Mouse (Mus musculus): ENCODE data around the gene Elovl3. TPM values are rescaled to one million over a fixed set of nuclear protein-coding genes. Genes with fewer than 3 reads are reported as not detected.

Elovl3 gene
- polyA plus RNA-seq, 1 experiment, result 0.37 TPM

DNA sequence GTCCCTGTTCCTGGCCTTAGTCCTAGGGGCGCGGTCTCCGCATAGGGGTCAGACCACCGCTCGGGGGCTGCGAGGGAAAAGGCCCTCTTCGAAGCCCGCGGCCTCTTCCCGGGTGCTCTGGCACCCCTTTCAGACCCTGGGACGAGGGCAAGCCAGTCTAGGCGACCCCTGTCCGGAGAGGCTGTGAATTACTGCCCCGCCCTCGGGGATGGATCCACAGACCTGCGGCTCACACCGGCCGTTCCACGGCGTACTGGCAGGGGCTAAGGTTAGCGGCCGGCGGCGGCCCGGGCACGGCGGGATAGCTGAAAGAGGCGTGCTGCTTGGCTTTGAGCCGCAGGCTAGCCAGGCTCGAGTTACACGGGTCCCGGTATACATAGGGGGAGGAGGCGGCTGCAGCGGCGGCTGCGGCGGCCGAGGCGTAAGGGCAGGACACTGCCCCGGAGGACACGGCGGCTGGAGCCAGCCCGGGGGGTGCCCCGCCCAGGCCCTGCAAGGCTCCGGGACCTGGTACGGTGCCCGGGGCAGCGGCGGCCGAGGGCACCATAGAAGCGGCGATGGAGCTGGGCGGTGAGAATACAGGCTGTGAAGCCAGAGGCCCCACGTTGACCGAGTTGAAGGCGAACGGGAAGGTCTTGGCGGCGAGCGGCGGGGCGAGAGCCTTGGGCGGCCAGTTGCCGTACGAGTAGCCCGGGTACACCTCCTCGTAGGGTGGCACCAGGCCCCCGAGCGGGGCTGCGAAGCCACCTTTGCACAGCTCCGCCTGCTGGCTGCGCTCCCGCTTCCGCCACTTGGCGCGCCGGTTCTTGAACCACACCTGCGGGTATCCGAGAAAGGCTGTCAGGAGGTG, 4.3 kb downstream of the Elovl3 start:
- no peaks in the 10 kb centered on the region for H3K36me3 ChIP-seq (ENCODE audit: control insufficient read depth, insufficient read depth)
- no peaks in the 10 kb centered on the region for H3K27me3 ChIP-seq (ENCODE audit: control insufficient read depth, insufficient read depth, insufficient read length)
- TF ChIP-seq FOSL1 (IDR thresholded peaks at IDR 0.05; ENCODE audit: insufficient read depth, low read length, poor library complexity, severe bottlenecking) (no peak), CTCF (IDR thresholded peaks at IDR 0.05; ENCODE audit: control insufficient read depth, insufficient read depth, insufficient read length) (no peak), CEBPB (IDR thresholded peaks at IDR 0.05; ENCODE audit: low read depth) (no peak), MYOG (IDR thresholded peaks at IDR 0.05; ENCODE audit: control insufficient read depth, extremely low read depth, insufficient read length) (no peak)
- peak overlapping the region; percentile 48 for H3ac ChIP-seq (ENCODE audit: control insufficient read depth, insufficient read length, low read depth)
- H3K79me3 ChIP-seq (ENCODE audit: low read depth), result no peaks in the 10 kb centered on the region
- H3K79me2 ChIP-seq (ENCODE audit: control insufficient read depth, insufficient read depth), result no peaks in the 10 kb centered on the region
- H3K4me3 ChIP-seq (ENCODE audit: insufficient read depth, poor library complexity, severe bottlenecking), result no peak overlapping the region

DNA sequence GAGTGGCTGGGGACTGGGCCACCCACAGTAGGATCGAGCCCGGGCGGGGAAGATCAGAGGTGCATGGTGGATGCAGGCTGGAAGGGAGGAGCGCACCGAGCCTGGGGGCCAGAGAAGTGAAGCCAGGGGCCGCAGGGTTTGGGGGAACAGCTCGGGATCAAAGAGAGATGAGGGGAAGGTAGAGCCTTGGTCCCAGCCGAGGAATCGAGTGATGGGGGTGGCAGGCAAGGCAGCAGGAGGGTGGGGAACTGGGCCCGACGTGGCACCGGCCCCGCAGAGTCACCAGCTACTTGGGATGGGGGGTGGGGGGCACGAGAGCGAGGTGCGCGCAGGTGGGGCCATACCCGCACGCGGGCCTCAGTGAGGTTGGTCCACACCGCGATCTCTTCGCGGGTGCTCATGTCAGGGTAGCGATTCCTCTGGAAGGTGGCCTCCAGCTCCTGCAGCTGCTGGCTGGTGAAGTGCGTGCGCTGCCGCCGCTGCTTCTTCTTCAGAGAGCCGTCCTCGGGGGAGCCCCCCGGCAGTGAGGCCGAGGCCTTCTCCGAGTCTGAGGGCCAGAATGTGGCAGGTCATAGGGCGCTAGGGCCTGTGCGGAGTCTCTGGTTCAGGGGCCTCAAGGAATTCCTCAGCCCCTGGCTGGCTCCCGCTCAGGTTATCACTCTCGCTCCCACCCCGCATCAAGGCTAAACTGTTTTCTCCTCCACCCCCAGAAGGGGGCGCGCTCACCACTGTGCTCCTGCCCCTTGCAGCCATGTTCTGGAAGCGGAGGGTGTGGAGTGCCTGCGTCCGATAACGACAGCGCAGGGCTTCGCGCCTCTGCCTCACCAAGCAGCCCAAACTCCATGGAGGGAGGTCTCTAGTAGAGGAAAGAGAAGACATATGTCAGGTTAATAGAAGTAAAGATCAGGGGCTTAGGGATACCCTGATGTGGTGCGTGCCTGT, 5.2 kb downstream of the Elovl3 start:
- Histone ChIP-seq H3ac (ENCODE audit: control insufficient read depth, insufficient read length, low read depth) (no peak overlapping the region), H3K79me3 (ENCODE audit: low read depth) (no peaks in the 10 kb centered on the region), H3K27me3 (ENCODE audit: control insufficient read depth, insufficient read depth, insufficient read length) (no peaks in the 10 kb centered on the region), H3K36me3 (ENCODE audit: control insufficient read depth, insufficient read depth) (no peaks in the 10 kb centered on the region), H3K79me2 (ENCODE audit: control insufficient read depth, insufficient read depth) (no peaks in the 10 kb centered on the region), H3K4me3 (ENCODE audit: insufficient read depth, poor library complexity, severe bottlenecking) (no peak overlapping the region)
- TF ChIP-seq CTCF (IDR thresholded peaks at IDR 0.05; ENCODE audit: control insufficient read depth, insufficient read depth, insufficient read length) (peak; percentile 14), MYOD1 (IDR thresholded peaks at IDR 0.05; ENCODE audit: control insufficient read depth, insufficient read length, low read depth) (no peak)

DNA sequence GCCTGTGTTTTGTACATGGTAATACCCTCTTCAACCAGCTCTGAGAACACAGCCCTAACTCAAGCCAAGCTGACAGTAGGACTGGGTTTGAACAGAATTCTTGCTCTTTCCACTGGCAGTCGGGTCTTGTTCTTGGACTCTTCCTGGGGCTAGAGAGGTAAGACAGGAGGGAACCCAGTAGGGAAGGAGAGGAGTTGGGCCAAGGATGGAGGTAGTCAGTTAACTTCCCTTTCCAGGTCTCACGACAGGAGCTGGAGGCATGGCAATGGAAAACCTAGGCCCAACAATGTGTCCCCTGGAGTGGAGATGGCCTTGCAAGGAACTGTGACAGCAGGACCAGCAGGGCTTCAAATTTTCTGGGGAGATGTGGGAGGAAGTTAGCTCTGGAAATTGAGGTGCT, 8.6 kb downstream of the Elovl3 start:
- H3ac ChIP-seq (ENCODE audit: control insufficient read depth, insufficient read length, low read depth), result no peak overlapping the region
- TF ChIP-seq USF1 (IDR thresholded peaks at IDR 0.05; ENCODE audit: low read depth), result no peak
- no peak for TF ChIP-seq MYOD1 (IDR thresholded peaks at IDR 0.05; ENCODE audit: control insufficient read depth, insufficient read length, low read depth)
- no peak for TF ChIP-seq CEBPB (IDR thresholded peaks at IDR 0.05; ENCODE audit: low read depth)
- TF ChIP-seq MYOG (IDR thresholded peaks at IDR 0.05; ENCODE audit: control insufficient read depth, extremely low read depth, insufficient read length), result no peak
- no peak for TF ChIP-seq CTCF (IDR thresholded peaks at IDR 0.05; ENCODE audit: control insufficient read depth, insufficient read depth, insufficient read length)
- no peaks in the 10 kb centered on the region for H3K36me3 ChIP-seq (ENCODE audit: control insufficient read depth, insufficient read depth)
- H3K27me3 ChIP-seq (ENCODE audit: control insufficient read depth, insufficient read depth, insufficient read length), result no peaks in the 10 kb centered on the region
- H3K79me3 ChIP-seq (ENCODE audit: low read depth), result no peaks in the 10 kb centered on the region
- H3K4me3 ChIP-seq (ENCODE audit: insufficient read depth, poor library complexity, severe bottlenecking), result no peak overlapping the region
- H3K79me2 ChIP-seq (ENCODE audit: control insufficient read depth, insufficient read depth), result no peaks in the 10 kb centered on the region

DNA sequence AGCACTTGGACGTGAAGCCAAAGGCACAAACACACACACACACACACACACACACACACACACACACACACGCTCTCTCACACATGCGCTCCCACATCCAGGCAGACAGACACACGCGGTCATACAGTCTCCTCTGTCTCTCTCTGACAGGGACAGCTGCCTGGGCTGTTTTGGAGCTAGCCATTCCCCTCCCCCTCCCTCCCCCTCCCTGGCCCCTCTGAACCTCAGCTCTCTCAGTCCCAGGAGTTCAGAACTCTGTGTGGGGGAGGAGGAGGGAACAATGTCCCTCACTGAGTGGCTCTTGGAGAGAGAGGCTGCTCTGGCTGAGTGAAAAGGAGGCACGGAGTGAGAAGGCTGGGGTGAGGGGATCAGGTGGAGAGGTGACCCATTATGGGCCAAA, 9.4 kb downstream of the Elovl3 start:
- H3K4me3 ChIP-seq (ENCODE audit: insufficient read depth, poor library complexity, severe bottlenecking), result no peak overlapping the region
- no peaks in the 10 kb centered on the region for H3K79me2 ChIP-seq (ENCODE audit: control insufficient read depth, insufficient read depth)
- H3K27me3 ChIP-seq (ENCODE audit: control insufficient read depth, insufficient read depth, insufficient read length), result no peaks in the 10 kb centered on the region
- H3K36me3 ChIP-seq (ENCODE audit: control insufficient read depth, insufficient read depth), result no peaks in the 10 kb centered on the region
- TF ChIP-seq CTCF (IDR thresholded peaks at IDR 0.05; ENCODE audit: control insufficient read depth, insufficient read depth, insufficient read length) (no peak), USF1 (IDR thresholded peaks at IDR 0.05; ENCODE audit: low read depth) (no peak), FOSL1 (IDR thresholded peaks at IDR 0.05; ENCODE audit: insufficient read depth, low read length, poor library complexity, severe bottlenecking) (no peak), CEBPB (IDR thresholded peaks at IDR 0.05; ENCODE audit: low read depth) (no peak), MYOG (IDR thresholded peaks at IDR 0.05; ENCODE audit: control insufficient read depth, extremely low read depth, insufficient read length) (no peak), MAX (IDR thresholded peaks at IDR 0.05) (no peak)
- H3K79me3 ChIP-seq (ENCODE audit: low read depth), result no peaks in the 10 kb centered on the region
- H3ac ChIP-seq (ENCODE audit: control insufficient read depth, insufficient read length, low read depth), result no peak overlapping the region

DNA sequence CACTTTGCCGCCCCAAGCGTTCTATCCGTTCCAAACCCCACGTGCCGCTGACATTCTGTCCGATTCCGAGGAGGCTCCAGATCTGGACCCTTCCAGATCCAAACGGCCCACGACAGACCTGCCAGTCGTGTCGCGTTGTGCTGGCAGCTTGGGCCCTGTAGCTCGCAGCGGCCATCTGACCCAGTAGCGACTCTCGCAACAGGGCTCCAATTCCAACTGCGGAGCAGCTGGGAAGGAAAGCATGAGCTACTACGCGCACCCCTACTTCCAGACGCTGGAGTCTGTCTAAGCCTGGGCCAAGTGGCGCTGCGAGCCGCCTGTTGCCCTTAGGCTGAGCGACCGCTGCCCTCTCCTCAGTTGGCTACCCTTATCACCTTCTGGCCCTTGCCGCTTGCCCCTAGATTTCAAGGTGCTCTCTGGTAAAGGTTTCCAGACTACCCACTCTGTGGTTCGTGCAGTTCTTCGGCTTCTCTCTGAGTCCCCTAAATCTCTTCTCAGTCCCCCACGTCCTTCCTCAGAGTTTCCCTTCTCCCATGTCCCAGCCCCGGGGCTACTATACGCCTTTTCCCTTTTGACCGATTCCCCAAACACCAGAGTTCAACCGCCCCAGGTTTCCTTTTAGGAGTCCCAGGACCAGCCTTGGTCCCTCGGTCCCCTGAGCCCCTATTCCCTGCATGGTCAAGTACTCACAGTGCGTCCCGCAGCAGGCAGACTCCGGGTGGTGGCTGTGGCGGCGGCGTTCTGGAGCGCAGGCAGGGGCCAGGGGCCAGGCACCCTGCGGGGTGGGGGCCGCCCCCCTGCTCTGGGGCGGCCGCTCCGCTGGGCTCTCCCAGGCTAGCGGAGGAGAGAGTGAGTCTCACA, 16.0 kb downstream of the Elovl3 start, which contains the start of gene Pitx3:
TSS of gene Pitx3 (minus strand) at position 816 of the 861 bp plus-strand sequence.
- no peaks in the 10 kb centered on the region for H3K36me3 ChIP-seq (ENCODE audit: control insufficient read depth, insufficient read depth)
- no peaks in the 10 kb centered on the region for H3K27me3 ChIP-seq (ENCODE audit: control insufficient read depth, insufficient read depth, insufficient read length)
- no peak for TF ChIP-seq USF1 (IDR thresholded peaks at IDR 0.05; ENCODE audit: low read depth)
- TF ChIP-seq CTCF (IDR thresholded peaks at IDR 0.05; ENCODE audit: control insufficient read depth, insufficient read depth, insufficient read length), result no peak
- H3K79me2 ChIP-seq (ENCODE audit: control insufficient read depth, insufficient read depth), result peaks cover 4% of the 10 kb centered on the region
- H3ac ChIP-seq (ENCODE audit: control insufficient read depth, insufficient read length, low read depth), result peak within 1 kb of the TSS; percentile 49
- peaks cover 1% of the 10 kb centered on the region for H3K79me3 ChIP-seq (ENCODE audit: low read depth)
- peak within 1 kb of the TSS; percentile 18 for H3K4me3 ChIP-seq (ENCODE audit: insufficient read depth, poor library complexity, severe bottlenecking)

All from C2C12 (cell line).